In genomic region chr11:35282825-35283571, GRCm38 (mm10) we compare ENCODE assay signal across 9 mouse cellular contexts.
DNase-seq lines count a peak whose midpoint lies in the region; ATAC-seq lines count a peak whose summit lies in the region.
"Had no signal": no experiment of that assay in that cellular context is flagged by ENCODE, and none has a peak within 500 bp of the region (broad histone marks: within the 10 kb centered on the region; RNA-seq: fewer than 3 reads in every experiment).

No protein-coding gene starts in this region.

- peaks cover 60% of the 10 kb centered on the region for H3K4me1 ChIP-seq in kidney, embryonic 15.5 days
- peaks cover 37% of the 10 kb centered on the region for H3K4me1 ChIP-seq in hindbrain, embryonic 15.5 days (replicated peaks)

- H3K4me3 ChIP-seq in kidney, embryonic 15.5 days (replicated peaks): no peak overlapping the region
- no peak overlapping the region for H3K4me3 ChIP-seq in hindbrain, embryonic 15.5 days

- H3K36me3 ChIP-seq in kidney, embryonic 15.5 days: no peaks in the 10 kb centered on the region
- H3K36me3 ChIP-seq in hindbrain, embryonic 15.5 days: no peaks in the 10 kb centered on the region

- no peaks in the 10 kb centered on the region for H3K9me3 ChIP-seq in kidney, embryonic 15.5 days (replicated peaks)
- H3K9me3 ChIP-seq in hindbrain, embryonic 15.5 days: no peaks in the 10 kb centered on the region

- WGBS in kidney, embryonic 15.5 days: 12% methylated on average over 12 of the region's 12 CpGs
- 26% methylated on average over 12 of the region's 12 CpGs for WGBS in hindbrain, embryonic 15.5 days

- H3K4me2 ChIP-seq in kidney, embryonic 15.5 days: peak overlapping the region; percentile 26; the same call in 1 of the 2 replicates
- H3K4me2 ChIP-seq in hindbrain, embryonic 15.5 days: peak overlapping the region; percentile 37

- peak overlapping the region; percentile 79 for H3K27ac ChIP-seq in kidney, embryonic 15.5 days
- H3K27ac ChIP-seq in hindbrain, embryonic 15.5 days (replicated peaks): 0 out of 2 replicates have a peak overlapping the region, but pooled peaks have one; percentile 15

- peak; percentile 80 for ATAC-seq in kidney, embryonic 15.5 days (replicated peaks; ENCODE audit: low FRiP score)
- ATAC-seq in hindbrain, embryonic 15.5 days (ENCODE audit: low FRiP score, low read depth): peak; percentile 33
- ATAC-seq: Patski had no signal

- H3K9ac ChIP-seq in kidney, embryonic 15.5 days: no peak overlapping the region
- H3K9ac ChIP-seq in hindbrain, embryonic 15.5 days: no peak overlapping the region

- DNase-seq in kidney, adult 8-10 months: no peak
- DNase-seq in embryo, embryonic 11.5 days (ENCODE audit: low read depth, low spot score): peak; percentile 31
- DNase-seq in naive thymus-derived CD4-positive, alpha-beta T cell, adult 2 months (ENCODE audit: low read depth): peak; percentile 43
- no peak for DNase-seq in gastrocnemius, postnatal 10 days
- DNase-seq in lung, postnatal 4 days: no peak
- DNase-seq in adrenal gland, adult 2 months: no peak

- H3K27me3 ChIP-seq in kidney, embryonic 15.5 days: peaks cover 30% of the 10 kb centered on the region
- H3K27me3 ChIP-seq in hindbrain, embryonic 15.5 days: 0 out of 2 replicates have a peak, but pooled peaks cover 3% of the 10 kb centered on the region
- H3K27me3 ChIP-seq: Patski had no signal

Comparison
In these comparisons a context has a peak if more than half of its experiments do, and no peak if none do; other contexts are left out.
1. DNase-seq: peak in embryo, embryonic 11.5 days (single experiment) and naive thymus-derived CD4-positive, alpha-beta T cell, adult 2 months (single experiment); none in kidney, adult 8-10 months (0 of 2), gastrocnemius, postnatal 10 days (single experiment), lung, postnatal 4 days (0 of 2) and adrenal gland, adult 2 months (single experiment).